Mouse (Mus musculus) small intestine, adult 2 months (tissue): ENCODE measurements around the gene Ccne1. TPM values are rescaled to one million over a fixed set of nuclear protein-coding genes. Genes with fewer than 3 reads are reported as not detected.

Experiments
- H3K27ac ChIP-seq: fragments of 200-500 bp; 2 replicates; pipeline ENCODE4 v1.5.1; 2012; ENCODE audit warnings: low read depth, low read length, control low read depth, inconsistent platforms; ENCODE audit not compliant: insufficient read depth
- H3K27me3 ChIP-seq: fragments of 200-500 bp; 2 replicates; pipeline ENCODE4 v1.6.1; 2012; ENCODE audit warnings: mild to moderate bottlenecking, moderate library complexity, low read length, inconsistent platforms; ENCODE audit not compliant: control insufficient read depth, insufficient read depth
- H3K36me3 ChIP-seq: fragments of 200-500 bp; 2 replicates; pipeline ENCODE4 v1.6.1; 2012; ENCODE audit warnings: mild to moderate bottlenecking, low read length, control low read depth, inconsistent platforms; ENCODE audit not compliant: control insufficient read depth, insufficient read depth
- H3K4me1 ChIP-seq: fragments of 200-500 bp; 2 replicates; pipeline ENCODE4 v1.6.1; 2012; ENCODE audit warnings: low read length, inconsistent platforms, mixed read lengths; ENCODE audit not compliant: control insufficient read depth, insufficient read depth, insufficient read length
- H3K4me3 ChIP-seq: fragments of 200-500 bp; 2 replicates; pipeline ENCODE4 v1.5.1; 2012; ENCODE audit warnings: low read depth, mild to moderate bottlenecking, control low read depth, inconsistent platforms, low read length, moderate library complexity
- CTCF ChIP-seq: fragments of 200-500 bp; IDR thresholded peaks from 2 replicates; pipeline ENCODE4 v1.5.1; 2012; ENCODE audit warnings: low read depth, mild to moderate bottlenecking, control low read depth, inconsistent platforms, low read length, moderate library complexity, mixed read lengths; ENCODE audit not compliant: insufficient replicate concordance, insufficient read length; ENCODE audit errors: extremely low read depth
- POLR2A ChIP-seq: fragments of 200-500 bp; IDR thresholded peaks from 2 replicates; pipeline ENCODE4 v1.6.1; 2012; ENCODE audit warnings: low read depth, mild to moderate bottlenecking, control low read depth, inconsistent platforms, low read length, moderate library complexity
- WGBS: fragments of 180-500 bp; shearing (Covaris S2); methylation state at CpG from one replicate; pipeline ENCODE4 v1.1.7; 2018; 5-methylcytosine and 5-hydroxymethylcytosine counted together
- polyA plus RNA-seq: library from polyadenylated mRNA; depleted of rRNA; stranded (reverse); fragments of >200 nt; gene quantifications from 2 replicates; pipeline ENCODE4 v1.2.3, GENCODE M21; 2012

Ccne1 gene
- polyA plus RNA-seq, 1 experiment = 5.0 TPM

DNA sequence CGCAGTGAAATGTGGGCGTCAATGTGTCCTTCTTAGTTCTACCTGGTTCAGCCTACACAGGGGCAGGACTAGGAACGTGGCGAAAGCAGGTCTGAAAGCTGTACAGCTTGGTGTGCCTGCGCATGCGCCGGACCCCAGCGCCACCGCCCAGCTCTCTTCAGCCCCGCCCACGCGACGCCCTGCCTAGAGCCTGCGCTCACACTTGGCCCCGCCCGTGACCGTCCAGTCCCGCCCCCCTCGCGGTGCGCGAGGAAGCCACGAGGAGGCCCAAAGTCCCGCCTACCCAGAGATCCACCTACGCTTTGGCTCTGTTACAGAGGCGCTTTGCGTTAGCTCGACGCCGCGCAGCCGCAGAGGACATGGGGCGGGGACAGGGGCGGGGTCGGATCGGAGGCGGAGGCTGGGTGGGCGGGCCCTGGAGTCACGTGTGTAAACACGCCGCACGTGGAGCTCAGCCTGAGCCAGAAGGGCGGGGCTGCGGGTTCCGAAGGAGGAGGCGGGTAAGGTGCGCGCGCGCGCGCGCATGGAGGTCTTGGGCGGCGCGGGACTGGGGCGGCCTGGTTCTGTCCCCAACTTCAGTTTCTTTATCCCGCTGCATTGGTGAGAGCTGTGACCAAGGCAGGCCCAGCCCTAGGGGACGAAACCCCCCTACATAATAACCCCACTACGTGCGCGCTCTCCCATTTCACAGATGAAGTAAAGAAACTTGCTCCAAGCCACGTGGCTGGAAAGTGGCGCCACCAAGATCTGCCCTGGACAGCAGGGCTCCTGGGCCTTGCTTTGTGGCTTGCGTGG lies 22.4 kb downstream of the Ccne1 start:
- peak overlapping the region; percentile 42 for H3K27ac ChIP-seq
- TF ChIP-seq POLR2A = no peak; the same call in 1 of the 2 replicates
- no peak for TF ChIP-seq CTCF
- no peaks in the 10 kb centered on the region for H3K27me3 ChIP-seq
- no peaks in the 10 kb centered on the region for H3K36me3 ChIP-seq
- WGBS = under 1% methylated on average over 65 of the region's 65 CpGs
- H3K4me1 ChIP-seq = peaks cover 18% of the 10 kb centered on the region
- peak overlapping the region; percentile 71 for H3K4me3 ChIP-seq

DNA sequence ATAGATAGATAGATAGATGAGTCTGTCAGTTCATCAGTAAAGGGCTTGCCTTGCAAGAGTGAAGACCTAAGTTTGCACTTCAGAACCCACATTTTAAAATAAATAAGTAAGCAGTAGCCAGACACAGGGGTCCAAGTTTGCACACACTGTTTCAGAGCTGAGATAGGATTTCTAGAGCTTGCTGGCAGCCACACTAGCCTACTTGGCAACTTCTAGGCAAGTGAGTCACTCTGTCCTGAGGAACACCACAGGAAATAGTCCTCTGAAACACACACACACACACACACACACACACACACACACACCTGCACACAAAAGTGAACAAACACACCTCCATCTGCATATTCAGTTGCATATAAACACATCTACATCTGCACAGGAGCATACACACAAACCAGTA lies 24.4 kb downstream of the Ccne1 start:
- Histone ChIP-seq H3K27me3 (no peaks in the 10 kb centered on the region), H3K36me3 (no peaks in the 10 kb centered on the region), H3K4me1 (peaks cover 8% of the 10 kb centered on the region), H3K4me3 (no peak overlapping the region), H3K27ac (no peak overlapping the region)
- no peak for TF ChIP-seq POLR2A
- TF ChIP-seq CTCF = no peak

DNA sequence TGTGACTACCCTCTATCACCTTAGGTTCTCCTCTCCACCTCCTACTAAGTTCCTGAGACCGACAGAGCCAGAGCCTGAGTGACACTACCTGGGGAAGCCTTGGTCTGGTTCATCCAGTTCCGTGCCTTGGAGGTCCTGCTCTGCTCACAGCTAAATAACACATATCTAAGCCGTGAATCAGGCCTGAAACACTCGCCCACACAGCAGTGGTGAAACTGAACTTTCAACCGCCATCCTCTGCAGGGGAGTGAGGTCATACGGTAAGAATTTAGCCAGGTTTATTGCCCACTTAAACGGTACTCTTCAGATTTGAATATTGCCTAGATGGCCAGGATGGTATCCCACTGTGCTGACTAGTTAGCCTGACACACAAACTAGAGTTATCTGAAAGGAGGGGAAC lies 30.1 kb downstream of the Ccne1 start:
- Histone ChIP-seq H3K4me3 (no peak overlapping the region), H3K36me3 (no peaks in the 10 kb centered on the region), H3K4me1 (no peaks in the 10 kb centered on the region), H3K27me3 (no peaks in the 10 kb centered on the region), H3K27ac (no peak overlapping the region)
- TF ChIP-seq CTCF (no peak), POLR2A (no peak)
- 30% methylated on average over 7 of the region's 7 CpGs for WGBS

DNA sequence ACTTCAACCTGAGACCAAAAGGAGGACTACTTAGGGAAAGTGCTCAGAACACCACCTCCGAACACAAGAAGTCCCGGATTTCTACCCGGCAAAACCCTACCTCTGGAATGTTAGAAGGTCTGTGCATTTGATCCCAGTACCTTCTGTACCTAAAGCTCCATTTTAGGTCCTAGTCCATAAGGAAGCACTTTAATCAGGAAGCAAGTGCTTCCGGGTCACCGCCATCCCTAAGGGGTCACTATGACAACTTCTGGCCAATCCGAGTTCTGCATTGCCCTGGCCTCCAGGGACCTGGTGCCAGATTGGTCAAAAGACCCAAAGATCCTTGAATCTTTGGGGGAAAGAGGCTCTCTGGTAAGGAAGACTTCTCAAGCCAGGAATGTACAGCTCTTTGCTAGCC lies 31.8 kb downstream of the Ccne1 start:
- H3K4me3 ChIP-seq = no peak overlapping the region
- H3K36me3 ChIP-seq = no peaks in the 10 kb centered on the region
- WGBS = 81% methylated on average over 6 of the region's 6 CpGs
- no peaks in the 10 kb centered on the region for H3K27me3 ChIP-seq
- TF ChIP-seq CTCF (no peak), POLR2A (no peak)
- no peak overlapping the region for H3K27ac ChIP-seq
- no peaks in the 10 kb centered on the region for H3K4me1 ChIP-seq

DNA sequence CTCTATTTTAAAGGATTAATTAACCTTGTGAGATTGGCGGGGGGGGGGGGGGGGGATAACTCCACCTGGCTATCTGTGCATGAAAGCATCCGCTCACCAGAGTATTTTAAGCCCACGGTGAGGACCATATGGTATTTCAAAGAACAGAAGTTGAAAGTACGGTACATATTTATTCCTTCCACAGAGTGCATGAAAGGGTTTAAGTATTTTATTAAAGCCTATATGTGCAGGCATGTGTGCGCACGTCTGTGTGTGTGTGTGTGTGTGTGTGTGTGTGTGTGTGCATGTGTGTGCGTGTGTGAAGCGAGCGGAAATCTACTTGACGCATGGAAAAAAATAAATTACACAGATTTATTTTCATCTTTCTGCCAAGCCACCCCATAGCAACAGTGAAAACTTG lies 32.4 kb downstream of the Ccne1 start:
- Histone ChIP-seq H3K36me3 (no peaks in the 10 kb centered on the region), H3K4me3 (no peak overlapping the region), H3K27me3 (no peaks in the 10 kb centered on the region), H3K27ac (no peak overlapping the region), H3K4me1 (no peaks in the 10 kb centered on the region)
- TF ChIP-seq POLR2A (no peak), CTCF (no peak)
- WGBS = 59% methylated on average over 10 of the region's 10 CpGs

DNA sequence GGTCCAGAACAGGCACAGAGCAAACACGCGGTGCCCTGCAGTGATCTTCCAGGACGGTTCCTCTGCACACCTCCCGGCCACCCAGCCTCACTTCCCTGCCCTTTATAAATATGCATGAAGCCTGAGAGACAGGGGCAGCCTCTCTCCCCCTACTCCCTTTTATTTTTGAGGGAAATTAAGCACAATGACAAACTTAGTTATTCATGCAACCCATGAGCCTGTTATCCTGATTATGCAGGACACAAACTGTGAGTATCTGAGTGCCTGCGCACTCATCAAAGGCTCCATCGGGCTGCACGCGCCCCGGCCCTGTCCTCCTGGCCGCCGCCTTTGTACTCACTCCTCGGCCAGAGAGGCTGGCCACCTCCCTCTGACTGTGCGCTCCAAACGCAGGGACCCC lies 32.8 kb downstream of the Ccne1 start:
- TF ChIP-seq CTCF (no peak), POLR2A (no peak)
- no peak overlapping the region for H3K27ac ChIP-seq
- WGBS = 16% methylated on average over 14 of the region's 14 CpGs

DNA sequence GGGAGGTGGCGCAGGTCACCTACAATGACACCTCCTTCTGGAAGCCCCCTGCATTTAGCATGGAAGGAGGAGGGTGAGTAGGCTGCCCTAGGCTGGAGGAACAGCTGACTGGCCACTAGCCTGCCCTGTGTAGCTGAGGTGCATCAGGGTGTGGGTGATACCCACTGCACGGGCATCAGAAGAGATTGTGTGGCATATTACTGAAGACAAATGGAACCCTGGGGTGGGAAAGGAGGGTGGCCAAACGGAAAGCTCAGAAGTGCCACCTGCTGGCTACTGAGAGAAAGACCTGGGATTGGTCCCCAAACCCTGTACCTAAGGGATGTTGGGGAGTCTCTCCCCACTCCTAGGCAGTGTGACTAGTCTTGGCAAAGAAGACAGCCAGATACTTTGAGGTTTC lies 33.6 kb downstream of the Ccne1 start:
- Histone ChIP-seq H3K4me3 (no peak overlapping the region), H3K36me3 (no peaks in the 10 kb centered on the region), H3K27ac (no peak overlapping the region), H3K27me3 (no peaks in the 10 kb centered on the region), H3K4me1 (no peaks in the 10 kb centered on the region)
- peak; percentile 77; the same call in 1 of the 2 replicates for TF ChIP-seq CTCF
- no peak for TF ChIP-seq POLR2A
- WGBS = 23% methylated on average over 3 of the region's 3 CpGs

More for the DNA sequence above, 32.8 kb downstream of the Ccne1 start:
- Histone ChIP-seq H3K27me3 (no peaks in the 10 kb centered on the region), H3K4me1 (no peaks in the 10 kb centered on the region), H3K36me3 (no peaks in the 10 kb centered on the region), H3K4me3 (no peak overlapping the region)
